Comparison of ENCODE assay signal across 14 mouse cellular contexts in genomic region chr7:82234010-82234897, GRCm38 (mm10).
A peak's percentile ranks its signal among the peaks of the same experiment; 100 is the strongest.
DNase-seq lines count a peak whose midpoint lies in the region; ATAC-seq lines count a peak whose summit lies in the region.
"Had no signal": no experiment of that assay in that cellular context is flagged by ENCODE, and none has a peak within 500 bp of the region (broad histone marks: within the 10 kb centered on the region; RNA-seq: fewer than 3 reads in every experiment).

No protein-coding gene starts in this region.

- H3K4me1 ChIP-seq in hindbrain, embryonic 10.5 days (replicated peaks) = peaks cover 40% of the 10 kb centered on the region
- H3K4me1 ChIP-seq in hindbrain, embryonic 16.5 days (ENCODE audit: control insufficient read depth, insufficient read depth, low read depth, low read length) = peaks cover 6% of the 10 kb centered on the region; the same call in 1 of the 2 replicates
- H3K4me1 ChIP-seq in midbrain, embryonic 16.5 days (ENCODE audit: control insufficient read depth, insufficient read depth, low read length) = peaks cover 5% of the 10 kb centered on the region; the same call in 1 of the 2 replicates
- peaks cover 13% of the 10 kb centered on the region; the same call in 1 of the 2 replicates for H3K4me1 ChIP-seq in midbrain, embryonic 14.5 days (ENCODE audit: control insufficient read depth, insufficient read depth, low read length)

- 44% methylated on average over 11 of the region's 11 CpGs for WGBS in hindbrain, embryonic 10.5 days
- 46% methylated on average over 11 of the region's 11 CpGs for WGBS in hindbrain, embryonic 16.5 days
- 45% methylated on average over 11 of the region's 11 CpGs for WGBS in midbrain, embryonic 16.5 days
- WGBS in midbrain, embryonic 14.5 days = 53% methylated on average over 11 of the region's 11 CpGs

- no peaks in the 10 kb centered on the region for H3K9me3 ChIP-seq in hindbrain, embryonic 10.5 days
- H3K9me3 ChIP-seq in hindbrain, embryonic 16.5 days (ENCODE audit: control insufficient read depth, low read length) = no peaks in the 10 kb centered on the region
- H3K9me3 ChIP-seq in midbrain, embryonic 16.5 days (replicated peaks; ENCODE audit: control insufficient read depth, low read length, poor library complexity, severe bottlenecking) = no peaks in the 10 kb centered on the region
- H3K9me3 ChIP-seq in midbrain, embryonic 14.5 days (ENCODE audit: control insufficient read depth, low read length) = no peaks in the 10 kb centered on the region
- H3K9me3 ChIP-seq: hindbrain, embryonic 15.5 days had no signal

- H3K4me3 ChIP-seq in hindbrain, embryonic 10.5 days = no peak overlapping the region
- no peak overlapping the region for H3K4me3 ChIP-seq in hindbrain, embryonic 16.5 days (ENCODE audit: low read length)
- no peak overlapping the region for H3K4me3 ChIP-seq in midbrain, embryonic 16.5 days (ENCODE audit: low read depth, low read length)
- no peak overlapping the region for H3K4me3 ChIP-seq in midbrain, embryonic 14.5 days (replicated peaks; ENCODE audit: low read depth, low read length)
- H3K4me3 ChIP-seq: hindbrain, embryonic 15.5 days had no signal

- no peak overlapping the region for H3K9ac ChIP-seq in hindbrain, embryonic 16.5 days (ENCODE audit: low read depth, low read length)
- H3K9ac ChIP-seq in midbrain, embryonic 16.5 days (ENCODE audit: low read depth, low read length) = no peak overlapping the region
- H3K9ac ChIP-seq in midbrain, embryonic 14.5 days (replicated peaks; ENCODE audit: low read length) = no peak overlapping the region
- H3K9ac ChIP-seq: hindbrain, embryonic 15.5 days had no signal

- peak overlapping the region; percentile 29 for H3K27ac ChIP-seq in hindbrain, embryonic 10.5 days
- H3K27ac ChIP-seq in hindbrain, embryonic 16.5 days (ENCODE audit: low read depth, low read length) = no peak overlapping the region
- H3K27ac ChIP-seq in midbrain, embryonic 16.5 days (ENCODE audit: low read length) = no peak overlapping the region
- no peak overlapping the region for H3K27ac ChIP-seq in midbrain, embryonic 14.5 days (replicated peaks; ENCODE audit: low read depth, low read length)
- H3K27ac ChIP-seq: hindbrain, embryonic 15.5 days had no signal

- ATAC-seq in hindbrain, embryonic 16.5 days = no peak
- 0 out of 2 replicates have a peak, but pooled peaks have one; percentile 16 for ATAC-seq in midbrain, embryonic 16.5 days
- ATAC-seq in midbrain, embryonic 14.5 days (ENCODE audit: low FRiP score, low TSS enrichment) = no peak
- ATAC-seq: activated CD4-positive, CD25-positive, alpha-beta regulatory T cell, adult 4 months; forebrain, embryonic 16.5 days had no signal

- H3K4me2 ChIP-seq in hindbrain, embryonic 16.5 days (ENCODE audit: low read length) = no peak overlapping the region
- no peak overlapping the region for H3K4me2 ChIP-seq in midbrain, embryonic 16.5 days (ENCODE audit: low read length)
- H3K4me2 ChIP-seq in midbrain, embryonic 14.5 days (ENCODE audit: low read length) = no peak overlapping the region
- H3K4me2 ChIP-seq: hindbrain, embryonic 15.5 days had no signal

- no peaks in the 10 kb centered on the region for H3K27me3 ChIP-seq in hindbrain, embryonic 10.5 days (ENCODE audit: insufficient read depth, poor library complexity, severe bottlenecking)
- no peaks in the 10 kb centered on the region for H3K27me3 ChIP-seq in hindbrain, embryonic 16.5 days (replicated peaks; ENCODE audit: control insufficient read depth, insufficient read depth, low read length)
- H3K27me3 ChIP-seq in midbrain, embryonic 16.5 days (ENCODE audit: control insufficient read depth, insufficient read depth, low read depth, low read length) = no peaks in the 10 kb centered on the region
- no peaks in the 10 kb centered on the region for H3K27me3 ChIP-seq in midbrain, embryonic 14.5 days (ENCODE audit: control insufficient read depth, insufficient read depth, low read length)
- H3K27me3 ChIP-seq: hindbrain, embryonic 15.5 days had no signal

- H3K36me3 ChIP-seq in hindbrain, embryonic 10.5 days = no peaks in the 10 kb centered on the region
- no peaks in the 10 kb centered on the region for H3K36me3 ChIP-seq in hindbrain, embryonic 16.5 days (ENCODE audit: control insufficient read depth, insufficient read depth, low read length)
- H3K36me3 ChIP-seq in midbrain, embryonic 16.5 days (ENCODE audit: control insufficient read depth, insufficient read depth, low read length) = no peaks in the 10 kb centered on the region
- no peaks in the 10 kb centered on the region for H3K36me3 ChIP-seq in midbrain, embryonic 14.5 days (ENCODE audit: control insufficient read depth, insufficient read depth, low read length)
- H3K36me3 ChIP-seq: G1E; hindbrain, embryonic 15.5 days had no signal

- no peak for DNase-seq in hindbrain, embryonic 10.5 days (ENCODE audit: low spot score)
- no peak for DNase-seq in midbrain, embryonic 14.5 days
- peak; percentile 22 for DNase-seq in induced T-regulatory cell, adult 2 months (ENCODE audit: low read depth)
- DNase-seq in thymus, postnatal 4 days = peak; percentile 58
- no peak for DNase-seq in layer of hippocampus, adult 9-11 months
- no peak for DNase-seq in spleen, postnatal 4 days (ENCODE audit: low spot score in 2 of 2)
- DNase-seq: cerebellum, adult 18-20 months; gastrocnemius, postnatal 14 days had no signal

Comparison
In these comparisons a context has a peak if more than half of its experiments do, and no peak if none do; other contexts are left out.
1. DNase-seq: peak in induced T-regulatory cell, adult 2 months (single experiment) and thymus, postnatal 4 days (single experiment); none in hindbrain, embryonic 10.5 days (single experiment), midbrain, embryonic 14.5 days (single experiment), layer of hippocampus, adult 9-11 months (single experiment) and spleen, postnatal 4 days (0 of 2).